Mouse (Mus musculus): ENCODE measurements at regions not wholly inside any gene's neighbourhood (a gene's known extent, or its start where the extent isn't known, plus 50 kb on each side); places are given as distances from the start of the nearest gene placed in this dataset.
A peak's percentile ranks its signal among the peaks of the same experiment; 100 is the strongest.

DNA sequence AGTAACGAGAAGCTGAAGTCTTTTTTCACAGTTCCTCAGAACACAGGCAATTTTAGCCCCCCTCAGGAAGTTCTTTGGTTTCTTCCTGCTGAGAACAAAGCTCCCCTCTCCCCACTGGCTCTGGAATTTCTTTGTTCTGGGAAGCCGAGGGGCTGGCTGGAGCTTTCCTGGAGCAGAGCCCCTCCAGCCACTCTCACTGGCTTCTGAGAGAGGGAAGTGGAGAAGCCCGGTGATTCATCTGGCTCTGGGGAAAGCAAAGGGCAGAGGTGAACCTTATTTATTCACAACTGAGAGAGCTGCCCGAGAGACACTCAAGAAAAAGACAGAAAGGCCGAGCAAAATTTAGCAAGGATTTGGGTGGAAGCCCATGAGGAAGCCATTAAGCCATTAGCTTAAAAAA is 63.9 kb downstream of the Ddx3x start:
- DNase-seq (ENCODE audit: low spot score in 2 of 2) = no peak

GRCm38 (mm10) chrX:13345126-13345525 is 64.4 kb downstream of the Ddx3x start:
- DNase-seq (ENCODE audit: low spot score in 2 of 2) = no peak

DNA sequence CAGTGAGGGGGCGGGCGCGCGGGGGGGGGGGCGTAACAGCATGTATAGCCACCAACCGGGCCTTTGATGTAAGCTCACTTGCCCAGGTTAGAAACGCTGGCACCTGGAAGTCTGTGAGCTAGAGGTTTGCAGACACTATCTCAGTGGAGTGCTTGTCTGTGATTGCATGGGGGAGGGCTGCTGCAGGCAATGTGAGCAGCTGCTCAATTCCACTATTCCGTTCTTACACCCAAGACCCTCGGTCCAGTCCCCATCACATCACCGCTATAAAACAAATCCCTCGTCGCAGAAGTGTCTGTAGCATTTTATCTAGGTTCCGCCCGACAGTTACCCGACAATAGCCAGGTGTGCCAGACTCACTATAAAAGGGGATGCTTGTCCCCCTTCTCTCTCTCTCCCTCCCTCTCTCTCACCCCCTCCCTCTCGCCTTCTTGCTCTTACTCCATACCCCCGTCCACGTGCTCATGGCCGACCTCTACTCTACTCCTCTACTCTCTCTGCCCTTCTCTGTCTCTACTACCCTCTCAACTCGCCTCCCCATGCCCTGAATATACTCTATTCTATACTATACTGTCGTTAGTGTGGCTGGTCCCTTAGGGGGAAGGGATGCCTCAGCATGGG is 65.4 kb downstream of the Ddx3x start:
- DNase-seq (ENCODE audit: low spot score in 2 of 2) = no peak

GRCm38 (mm10) chrX:13346696-13347026 is 65.9 kb downstream of the Ddx3x start:
- no peak for DNase-seq (ENCODE audit: low spot score in 2 of 2)

DNA sequence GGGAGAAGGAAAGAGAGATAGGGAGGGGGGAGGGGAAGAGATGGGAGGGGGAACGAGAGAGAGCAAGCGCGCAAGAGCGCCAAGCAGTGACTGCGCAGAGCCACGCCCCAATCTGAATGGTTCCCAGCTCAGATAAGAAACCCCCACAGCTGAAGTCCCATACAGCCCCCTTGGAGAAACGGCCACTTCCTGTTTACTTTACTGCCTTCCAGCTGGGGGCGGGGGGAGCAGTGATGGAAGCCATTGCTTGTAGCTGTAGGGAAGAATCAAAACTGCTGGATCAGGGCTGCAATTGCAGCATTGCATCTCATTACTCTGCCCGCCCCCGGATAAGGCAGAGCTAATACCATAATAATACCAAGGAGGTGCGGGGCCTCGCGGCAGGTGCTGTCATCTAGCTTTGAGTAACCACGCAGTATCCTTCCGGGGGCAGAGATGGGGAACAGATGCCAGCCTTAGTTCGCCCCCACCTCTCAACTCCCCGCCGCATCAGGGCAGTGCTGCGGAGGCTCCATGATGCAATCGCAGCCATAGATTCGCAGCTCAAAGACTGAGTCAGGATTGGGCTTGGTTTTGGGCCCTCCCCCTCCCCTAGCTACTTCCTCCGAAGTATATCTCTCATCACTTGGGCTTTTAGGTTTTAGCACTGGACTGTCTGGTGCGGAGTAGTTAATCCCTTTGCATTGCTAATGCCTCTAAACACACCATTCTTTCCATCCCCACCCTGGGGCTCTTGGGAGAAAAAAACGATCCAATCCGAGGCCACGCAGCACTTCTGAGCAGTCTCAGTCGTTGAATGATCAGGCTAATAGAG is 66.5 kb downstream of the Ddx3x start:
- peak; percentile 49 to 50 for DNase-seq (ENCODE audit: low spot score in 2 of 2)

- no peak for DNase-seq (ENCODE audit: low spot score in 2 of 2)
Measured at GRCm38 (mm10) chrX:13348415-13348814, 67.6 kb downstream of the Ddx3x start.

GRCm38 (mm10) chrX:13350461-13350860 is 69.7 kb downstream of the Ddx3x start:
- DNase-seq (ENCODE audit: low spot score in 2 of 2) = no peak

GRCm38 (mm10) chrX:13357149-13357783 is 76.5 kb downstream of the Ddx3x start:
- DNase-seq (ENCODE audit: low spot score in 2 of 2) = no peak

- no peak for DNase-seq (ENCODE audit: low spot score in 2 of 2)
Measured at GRCm38 (mm10) chrX:13357973-13358372, 77.2 kb downstream of the Ddx3x start.

DNA sequence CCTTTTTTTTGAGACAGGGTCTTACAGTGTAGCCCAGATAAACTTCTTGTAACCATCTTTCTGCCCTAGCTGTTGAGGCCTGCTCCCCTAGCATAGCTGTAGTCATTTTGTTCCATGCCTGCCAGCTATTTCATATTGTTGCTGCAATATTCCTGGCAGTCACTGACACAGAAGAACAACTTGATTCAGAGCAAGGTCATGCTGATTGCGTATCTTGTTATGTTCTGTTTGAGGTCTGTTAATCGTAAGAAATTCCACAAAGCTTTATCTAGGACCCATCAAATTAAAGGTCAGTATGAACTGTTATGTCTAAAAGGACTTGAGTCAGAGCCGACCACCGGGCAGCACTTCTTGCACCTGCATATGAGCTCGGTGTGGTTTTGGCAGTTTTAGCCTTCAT is 79.7 kb downstream of the Ddx3x start:
- DNase-seq (ENCODE audit: low spot score in 2 of 2) = no peak

- no peak for DNase-seq (ENCODE audit: low spot score in 2 of 2)
Measured at GRCm38 (mm10) chrX:13370319-13370718, 89.5 kb downstream of the Ddx3x start.

- DNase-seq (ENCODE audit: low spot score in 2 of 2) = no peak
Measured at GRCm38 (mm10) chrX:13372752-13373151, 92.0 kb downstream of the Ddx3x start.

- no peak for DNase-seq (ENCODE audit: low spot score in 2 of 2)
Measured at GRCm38 (mm10) chrX:13386354-13386753, 79.6 kb upstream of the Nyx start.

DNA sequence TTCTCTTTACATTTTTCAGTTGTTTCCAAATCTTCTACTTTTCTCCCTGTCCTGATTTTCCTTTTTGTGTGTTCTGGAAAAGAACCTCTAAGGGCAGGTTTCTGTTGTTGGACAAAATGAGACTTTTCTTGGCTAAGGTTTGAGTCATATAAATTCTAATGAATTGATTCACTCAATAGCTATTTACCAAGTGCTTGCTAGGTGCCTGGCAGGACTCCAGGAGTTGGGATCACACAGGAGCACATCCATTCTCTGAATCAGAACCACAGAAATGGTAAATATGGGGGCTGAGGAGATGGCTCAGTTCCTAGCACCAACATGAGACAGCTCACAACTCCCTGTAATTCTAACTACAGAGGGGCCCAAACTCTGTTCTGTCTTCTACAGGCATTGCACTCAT is 67.4 kb upstream of the Nyx start:
- DNase-seq (ENCODE audit: low spot score in 2 of 2) = no peak

- DNase-seq (ENCODE audit: low spot score in 2 of 2) = no peak
Measured at GRCm38 (mm10) chrX:13412726-13413125, 53.2 kb upstream of the Nyx start.

- DNase-seq (ENCODE audit: low spot score in 2 of 2) = no peak
Measured at GRCm38 (mm10) chrX:13413135-13413534, 52.8 kb upstream of the Nyx start.

Measured in right cerebral cortex, postnatal 36 days (tissue).